Mouse (Mus musculus): ENCODE results near the gene Nr2e3. TPM values are rescaled to one million over a fixed set of nuclear protein-coding genes. Genes with fewer than 3 reads are reported as not detected.
"Not testable (repeated sequence)": the region's sequence is repeated elsewhere in the genome, so short reads cannot be mapped to it uniquely, and the experiment has no call there.

Nr2e3 gene
- polyA plus RNA-seq, 1 experiment from 2014 or later = not detected

DNA sequence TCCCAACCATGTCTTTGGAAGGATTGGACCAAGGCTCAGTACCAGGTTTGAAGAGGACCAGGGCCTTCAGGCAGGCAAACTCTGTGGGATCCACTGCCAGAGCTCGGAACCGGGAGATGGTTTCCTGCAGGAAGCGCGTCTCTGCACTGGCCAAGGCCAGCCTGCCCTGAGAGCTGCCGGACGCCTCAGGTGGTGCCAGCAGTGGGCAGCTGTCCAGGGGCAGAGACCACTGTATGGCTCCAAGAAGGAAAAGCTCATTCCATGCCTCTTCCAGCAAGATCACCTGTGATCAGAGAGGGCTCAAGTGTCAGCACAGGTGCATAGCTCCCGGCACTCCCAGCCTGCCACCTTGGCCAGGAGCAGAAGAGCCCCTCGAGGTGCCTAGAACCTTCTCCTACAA is 13.2 kb downstream of the Nr2e3 start:
- Histone ChIP-seq H3K4me1 (ENCODE audit: control insufficient read depth, insufficient read depth, low read length) (no peaks in the 10 kb centered on the region), H3K27ac (ENCODE audit: low read depth, low read length) (no peak overlapping the region), H3K36me3 (ENCODE audit: control insufficient read depth, insufficient read depth, low read length) (no peaks in the 10 kb centered on the region), H3K4me2 (ENCODE audit: low read depth) (no peak overlapping the region), H3K9me3 (ENCODE audit: control insufficient read depth, low read length) (no peaks in the 10 kb centered on the region), H3K4me3 (ENCODE audit: low read depth, low read length) (no peak overlapping the region), H3K27me3 (ENCODE audit: control insufficient read depth, insufficient read depth, low read length) (no peaks in the 10 kb centered on the region), H3K9ac (ENCODE audit: low read length) (no peak overlapping the region)
- DNase-seq (ENCODE audit: low spot score) (no peak), ATAC-seq (ENCODE audit: insufficient read depth, low FRiP score, low TSS enrichment) (no peak)
- WGBS = 92% methylated on average over 8 of the region's 8 CpGs

DNA sequence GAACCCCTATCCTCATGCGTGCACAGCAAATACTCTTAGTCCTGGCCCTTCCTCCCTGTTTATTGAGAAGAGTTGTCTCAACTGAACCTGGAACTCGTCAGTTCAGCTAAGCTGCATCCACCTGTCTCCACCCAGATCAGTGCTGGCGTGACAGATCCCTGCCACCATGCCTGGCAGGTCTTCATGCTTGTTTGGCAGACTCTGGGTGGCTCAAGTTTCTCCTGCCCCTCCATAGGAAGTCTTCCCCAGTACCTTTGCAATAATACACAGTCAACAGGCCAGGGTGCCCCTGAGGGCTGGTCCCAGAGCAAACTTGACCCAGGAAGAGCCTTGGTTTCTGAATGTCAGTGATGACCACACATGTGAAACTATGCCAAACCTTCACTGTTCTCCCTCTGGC is 15.2 kb downstream of the Nr2e3 start:
- H3K27me3 ChIP-seq (ENCODE audit: control insufficient read depth, insufficient read depth, low read length) = no peaks in the 10 kb centered on the region
- no peaks in the 10 kb centered on the region for H3K9me3 ChIP-seq (ENCODE audit: control insufficient read depth, low read length)
- ATAC-seq (ENCODE audit: insufficient read depth, low FRiP score, low TSS enrichment) (no peak), DNase-seq (ENCODE audit: low spot score) (no peak)
- no peaks in the 10 kb centered on the region for H3K36me3 ChIP-seq (ENCODE audit: control insufficient read depth, insufficient read depth, low read length)
- no peak overlapping the region for H3K4me2 ChIP-seq (ENCODE audit: low read depth)
- H3K27ac ChIP-seq (ENCODE audit: low read depth, low read length) = no peak overlapping the region
- H3K4me1 ChIP-seq (ENCODE audit: control insufficient read depth, insufficient read depth, low read length) = no peaks in the 10 kb centered on the region
- no peak overlapping the region for H3K4me3 ChIP-seq (ENCODE audit: low read depth, low read length)
- H3K9ac ChIP-seq (ENCODE audit: low read length) = no peak overlapping the region
- WGBS = 70% methylated on average over 3 of the region's 3 CpGs

GRCm38 (mm10) chr9:59943826-59944225 is 16.6 kb downstream of the Nr2e3 start:
- Histone ChIP-seq H3K4me3 (ENCODE audit: low read depth, low read length) (no peak overlapping the region), H3K27me3 (ENCODE audit: control insufficient read depth, insufficient read depth, low read length) (no peaks in the 10 kb centered on the region), H3K4me2 (ENCODE audit: low read depth) (no peak overlapping the region), H3K9me3 (ENCODE audit: control insufficient read depth, low read length) (no peaks in the 10 kb centered on the region), H3K4me1 (ENCODE audit: control insufficient read depth, insufficient read depth, low read length) (no peaks in the 10 kb centered on the region), H3K27ac (ENCODE audit: low read depth, low read length) (no peak overlapping the region), H3K36me3 (ENCODE audit: control insufficient read depth, insufficient read depth, low read length) (no peaks in the 10 kb centered on the region), H3K9ac (ENCODE audit: low read length) (no peak overlapping the region)
- ATAC-seq (ENCODE audit: insufficient read depth, low FRiP score, low TSS enrichment) = no peak
- WGBS = 88% methylated on average over 6 of the region's 6 CpGs
- DNase-seq (ENCODE audit: low spot score) = no peak

- Histone ChIP-seq H3K9ac (ENCODE audit: low read length) (no peak overlapping the region; the same call in 1 of the 2 replicates), H3K4me1 (ENCODE audit: control insufficient read depth, insufficient read depth, low read length) (no peaks in the 10 kb centered on the region), H3K9me3 (ENCODE audit: control insufficient read depth, low read length) (no peaks in the 10 kb centered on the region), H3K36me3 (ENCODE audit: control insufficient read depth, insufficient read depth, low read length) (no peaks in the 10 kb centered on the region), H3K4me2 (ENCODE audit: low read depth) (no peak overlapping the region), H3K27ac (ENCODE audit: low read depth, low read length) (no peak overlapping the region), H3K27me3 (ENCODE audit: control insufficient read depth, insufficient read depth, low read length) (no peaks in the 10 kb centered on the region), H3K4me3 (ENCODE audit: low read depth, low read length) (no peak overlapping the region)
- ATAC-seq (ENCODE audit: insufficient read depth, low FRiP score, low TSS enrichment) = no peak
- 62% methylated on average over 5 of the region's 5 CpGs for WGBS
- no peak for DNase-seq (ENCODE audit: low spot score)
Observed at GRCm38 (mm10) chr9:59942501-59943085, 17.9 kb downstream of the Nr2e3 start.

GRCm38 (mm10) chr9:59941885-59942350 is 18.5 kb downstream of the Nr2e3 start:
- no peaks in the 10 kb centered on the region for H3K27me3 ChIP-seq (ENCODE audit: control insufficient read depth, insufficient read depth, low read length)
- ATAC-seq (ENCODE audit: insufficient read depth, low FRiP score, low TSS enrichment) (no peak), DNase-seq (ENCODE audit: low spot score) (no peak)
- no peaks in the 10 kb centered on the region for H3K4me1 ChIP-seq (ENCODE audit: control insufficient read depth, insufficient read depth, low read length)
- 66% methylated on average over 9 of the region's 9 CpGs for WGBS
- no peak overlapping the region for H3K4me2 ChIP-seq (ENCODE audit: low read depth)
- no peak overlapping the region for H3K9ac ChIP-seq (ENCODE audit: low read length)
- H3K36me3 ChIP-seq (ENCODE audit: control insufficient read depth, insufficient read depth, low read length) = no peaks in the 10 kb centered on the region
- no peak overlapping the region for H3K27ac ChIP-seq (ENCODE audit: low read depth, low read length)
- no peak overlapping the region for H3K4me3 ChIP-seq (ENCODE audit: low read depth, low read length)
- no peaks in the 10 kb centered on the region for H3K9me3 ChIP-seq (ENCODE audit: control insufficient read depth, low read length)

DNA sequence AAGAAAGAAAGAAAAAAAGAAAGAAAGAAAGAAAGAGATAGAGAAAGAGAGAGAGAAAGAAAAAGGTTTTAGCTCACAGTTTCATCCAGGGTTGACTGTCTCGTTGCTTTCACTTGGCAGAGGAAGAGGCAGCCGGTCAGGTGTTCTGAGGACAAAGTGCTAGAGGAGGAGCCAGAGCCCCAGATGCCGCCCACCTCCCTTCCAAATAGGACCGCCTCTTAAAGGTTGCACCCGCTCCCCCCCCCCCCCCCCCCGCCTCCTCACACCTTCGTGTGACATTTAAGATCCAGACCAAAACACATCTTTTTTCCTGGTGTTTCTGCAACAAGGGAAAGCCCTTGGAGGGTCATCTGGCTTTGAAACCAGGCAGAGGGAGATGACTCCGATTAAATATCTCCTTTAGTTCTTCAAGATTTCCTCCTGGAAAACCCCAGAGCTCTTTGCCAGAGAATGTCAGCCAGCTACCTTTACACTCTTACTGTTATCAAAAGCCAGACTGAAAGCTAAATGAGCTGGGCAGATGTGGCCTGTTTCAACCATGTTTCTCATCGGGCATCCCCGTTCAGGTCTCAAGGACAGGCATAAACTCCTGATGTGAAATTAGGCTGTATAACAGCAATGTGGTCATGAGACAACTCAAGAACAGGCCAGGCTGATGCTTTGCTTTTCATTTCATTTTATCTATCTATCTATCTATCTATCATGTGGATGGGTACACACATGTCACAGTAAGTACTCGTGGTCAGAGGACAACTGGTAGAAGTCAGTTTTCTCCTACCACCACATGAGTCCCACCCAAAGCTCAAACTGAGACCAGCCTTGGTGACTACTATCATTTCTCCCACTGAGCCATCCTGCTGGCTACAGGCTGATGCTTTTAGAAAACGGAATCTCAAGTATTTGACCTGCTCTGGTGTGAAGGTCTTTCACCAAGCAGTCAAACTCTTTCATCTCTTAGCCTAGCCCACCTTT is 19.3 kb downstream of the Nr2e3 start:
- Histone ChIP-seq H3K4me3 (ENCODE audit: low read depth, low read length) (no peak overlapping the region), H3K27me3 (ENCODE audit: control insufficient read depth, insufficient read depth, low read length) (no peaks in the 10 kb centered on the region), H3K36me3 (ENCODE audit: control insufficient read depth, insufficient read depth, low read length) (no peaks in the 10 kb centered on the region), H3K9me3 (ENCODE audit: control insufficient read depth, low read length) (no peaks in the 10 kb centered on the region), H3K4me2 (ENCODE audit: low read depth) (no peak overlapping the region), H3K4me1 (ENCODE audit: control insufficient read depth, insufficient read depth, low read length) (no peaks in the 10 kb centered on the region), H3K9ac (ENCODE audit: low read length) (no peak overlapping the region), H3K27ac (ENCODE audit: low read depth, low read length) (no peak overlapping the region)
- no peak for ATAC-seq (ENCODE audit: insufficient read depth, low FRiP score, low TSS enrichment)
- 70% methylated on average over 10 of the region's 12 CpGs for WGBS
- DNase-seq (ENCODE audit: low spot score) = no peak

- no peaks in the 10 kb centered on the region for H3K4me1 ChIP-seq (ENCODE audit: control insufficient read depth, insufficient read depth, low read length)
- whole genome bisulfite sequencing = 58% methylated on average over 2 of the region's 2 CpGs
- ATAC-seq (ENCODE audit: insufficient read depth, low FRiP score, low TSS enrichment) = no peak
- no peaks in the 10 kb centered on the region for H3K9me3 ChIP-seq (ENCODE audit: control insufficient read depth, low read length)
- H3K4me3 ChIP-seq (ENCODE audit: low read depth, low read length) = no peak overlapping the region
- H3K9ac ChIP-seq (ENCODE audit: low read length) = no peak overlapping the region
- DNase-seq (ENCODE audit: low spot score) = no peak
- no peaks in the 10 kb centered on the region for H3K27me3 ChIP-seq (ENCODE audit: control insufficient read depth, insufficient read depth, low read length)
- no peaks in the 10 kb centered on the region for H3K36me3 ChIP-seq (ENCODE audit: control insufficient read depth, insufficient read depth, low read length)
- H3K27ac ChIP-seq (ENCODE audit: low read depth, low read length) = no peak overlapping the region
- H3K4me2 ChIP-seq (ENCODE audit: low read depth) = no peak overlapping the region
Observed at GRCm38 (mm10) chr9:59939691-59940090, 20.8 kb downstream of the Nr2e3 start.

GRCm38 (mm10) chr9:59938529-59938928 is 21.9 kb downstream of the Nr2e3 start:
- DNase-seq (ENCODE audit: low spot score) (no peak), ATAC-seq (ENCODE audit: insufficient read depth, low FRiP score, low TSS enrichment) (no peak)
- no peaks in the 10 kb centered on the region for H3K9me3 ChIP-seq (ENCODE audit: control insufficient read depth, low read length)
- no peaks in the 10 kb centered on the region for H3K36me3 ChIP-seq (ENCODE audit: control insufficient read depth, insufficient read depth, low read length)
- WGBS = 80% methylated on average over 8 of the region's 8 CpGs
- no peaks in the 10 kb centered on the region for H3K4me1 ChIP-seq (ENCODE audit: control insufficient read depth, insufficient read depth, low read length)
- no peak overlapping the region for H3K9ac ChIP-seq (ENCODE audit: low read length)
- no peaks in the 10 kb centered on the region for H3K27me3 ChIP-seq (ENCODE audit: control insufficient read depth, insufficient read depth, low read length)
- H3K4me2 ChIP-seq (ENCODE audit: low read depth) = no peak overlapping the region
- no peak overlapping the region for H3K4me3 ChIP-seq (ENCODE audit: low read depth, low read length)
- no peak overlapping the region for H3K27ac ChIP-seq (ENCODE audit: low read depth, low read length)

- not testable (repeated sequence) for H3K9me3 ChIP-seq (ENCODE audit: control insufficient read depth, low read length); ATAC-seq (ENCODE audit: insufficient read depth, low FRiP score, low TSS enrichment)
Observed at GRCm38 (mm10) chr9:59935866-59936265, 24.6 kb downstream of the Nr2e3 start.

More at GRCm38 (mm10) chr9:59935866-59936265, 24.6 kb downstream of the Nr2e3 start:
- not testable (repeated sequence) for DNase-seq (ENCODE audit: low spot score); H3K4me1 ChIP-seq (ENCODE audit: control insufficient read depth, insufficient read depth, low read length); H3K4me3 ChIP-seq (ENCODE audit: low read depth, low read length); H3K27ac ChIP-seq (ENCODE audit: low read depth, low read length); H3K9ac ChIP-seq (ENCODE audit: low read length); H3K27me3 ChIP-seq (ENCODE audit: control insufficient read depth, insufficient read depth, low read length); H3K4me2 ChIP-seq (ENCODE audit: low read depth); H3K36me3 ChIP-seq (ENCODE audit: control insufficient read depth, insufficient read depth, low read length)
- 88% methylated on average over 8 of the region's 8 CpGs for WGBS

Measured in neural tube, embryonic 11.5 days (tissue).